Mouse (Mus musculus): Measurements from ENCODE around the gene Gas2. TPM values are rescaled to one million over a fixed set of nuclear protein-coding genes. Genes with fewer than 3 reads are reported as not detected.

The Gas2 gene
- polyA plus RNA-seq, 1 experiment from 2014 or later, result 12.3 TPM

- Histone ChIP-seq H3K27me3 (replicated peaks; ENCODE audit: control insufficient read depth, insufficient read depth, low read length) (no peaks in the 10 kb centered on the region), H3K9me3 (ENCODE audit: control insufficient read depth, low read length) (no peaks in the 10 kb centered on the region), H3K27ac (ENCODE audit: low read depth, low read length) (no peak overlapping the region), H3K4me1 (ENCODE audit: control insufficient read depth, insufficient read depth, low read depth, low read length) (no peaks in the 10 kb centered on the region), H3K36me3 (ENCODE audit: control insufficient read depth, insufficient read depth, low read length) (no peaks in the 10 kb centered on the region), H3K4me2 (ENCODE audit: low read length) (no peak overlapping the region), H3K9ac (ENCODE audit: low read depth, low read length) (no peak overlapping the region), H3K4me3 (ENCODE audit: low read length) (no peak overlapping the region)
- ATAC-seq, result no peak
These were observed 14.5 kb downstream of the Gas2 start for GRCm38 (mm10) chr7:51876316-51876715.

GRCm38 (mm10) chr7:51878730-51879129 is 16.9 kb downstream of the Gas2 start:
- 3% methylated on average over 8 of the region's 8 CpGs for WGBS
- no peaks in the 10 kb centered on the region for H3K4me1 ChIP-seq (ENCODE audit: control insufficient read depth, insufficient read depth, low read depth, low read length)
- H3K27me3 ChIP-seq (replicated peaks; ENCODE audit: control insufficient read depth, insufficient read depth, low read length), result no peaks in the 10 kb centered on the region
- peak overlapping the region; percentile 83 for H3K27ac ChIP-seq (ENCODE audit: low read depth, low read length)
- no peak for ATAC-seq
- H3K9ac ChIP-seq (ENCODE audit: low read depth, low read length), result peak overlapping the region; percentile 79
- H3K36me3 ChIP-seq (ENCODE audit: control insufficient read depth, insufficient read depth, low read length), result no peaks in the 10 kb centered on the region
- H3K9me3 ChIP-seq (ENCODE audit: control insufficient read depth, low read length), result no peaks in the 10 kb centered on the region
- H3K4me2 ChIP-seq (ENCODE audit: low read length), result peak overlapping the region; percentile 64
- peak overlapping the region; percentile 52 for H3K4me3 ChIP-seq (ENCODE audit: low read length)

- Histone ChIP-seq H3K36me3 (ENCODE audit: control insufficient read depth, insufficient read depth, low read length) (no peaks in the 10 kb centered on the region), H3K4me2 (ENCODE audit: low read length) (peak overlapping the region; percentile 64), H3K4me3 (ENCODE audit: low read length) (peak overlapping the region; percentile 52), H3K4me1 (ENCODE audit: control insufficient read depth, insufficient read depth, low read depth, low read length) (no peaks in the 10 kb centered on the region), H3K27me3 (replicated peaks; ENCODE audit: control insufficient read depth, insufficient read depth, low read length) (no peaks in the 10 kb centered on the region), H3K9ac (ENCODE audit: low read depth, low read length) (peak overlapping the region; percentile 79), H3K27ac (ENCODE audit: low read depth, low read length) (peak overlapping the region; percentile 83), H3K9me3 (ENCODE audit: control insufficient read depth, low read length) (no peaks in the 10 kb centered on the region)
- peak; percentile 99 for ATAC-seq
- WGBS, result under 1% methylated on average over 17 of the region's 17 CpGs
These were observed 17.4 kb downstream of the Gas2 start for GRCm38 (mm10) chr7:51879136-51879723.

- ATAC-seq, result no peak
- Histone ChIP-seq H3K36me3 (ENCODE audit: control insufficient read depth, insufficient read depth, low read length) (no peaks in the 10 kb centered on the region), H3K4me2 (ENCODE audit: low read length) (no peak overlapping the region), H3K4me3 (ENCODE audit: low read length) (no peak overlapping the region), H3K4me1 (ENCODE audit: control insufficient read depth, insufficient read depth, low read depth, low read length) (no peaks in the 10 kb centered on the region), H3K27ac (ENCODE audit: low read depth, low read length) (no peak overlapping the region), H3K9me3 (ENCODE audit: control insufficient read depth, low read length) (no peaks in the 10 kb centered on the region), H3K27me3 (replicated peaks; ENCODE audit: control insufficient read depth, insufficient read depth, low read length) (no peaks in the 10 kb centered on the region), H3K9ac (ENCODE audit: low read depth, low read length) (no peak overlapping the region)
- 88% methylated on average over 4 of the region's 4 CpGs for WGBS
These were observed 18.3 kb downstream of the Gas2 start for GRCm38 (mm10) chr7:51880121-51880520.

GRCm38 (mm10) chr7:51885345-51885744 is 23.5 kb downstream of the Gas2 start:
- H3K4me2 ChIP-seq (ENCODE audit: low read length), result no peak overlapping the region
- WGBS, result 62% methylated on average over 3 of the region's 3 CpGs

GRCm38 (mm10) chr7:51887678-51888567 is 26.1 kb downstream of the Gas2 start:
- Histone ChIP-seq H3K4me3 (ENCODE audit: low read length) (no peak overlapping the region), H3K4me2 (ENCODE audit: low read length) (no peak overlapping the region), H3K27me3 (replicated peaks; ENCODE audit: control insufficient read depth, insufficient read depth, low read length) (no peaks in the 10 kb centered on the region), H3K36me3 (ENCODE audit: control insufficient read depth, insufficient read depth, low read length) (no peaks in the 10 kb centered on the region), H3K4me1 (ENCODE audit: control insufficient read depth, insufficient read depth, low read depth, low read length) (no peaks in the 10 kb centered on the region), H3K9ac (ENCODE audit: low read depth, low read length) (no peak overlapping the region), H3K27ac (ENCODE audit: low read depth, low read length) (no peak overlapping the region), H3K9me3 (ENCODE audit: control insufficient read depth, low read length) (no peaks in the 10 kb centered on the region)
- ATAC-seq, result no peak
- 84% methylated on average over 11 of the region's 11 CpGs for WGBS

More at GRCm38 (mm10) chr7:51885345-51885744, 23.5 kb downstream of the Gas2 start:
- Histone ChIP-seq H3K9ac (ENCODE audit: low read depth, low read length) (no peak overlapping the region), H3K4me1 (ENCODE audit: control insufficient read depth, insufficient read depth, low read depth, low read length) (no peaks in the 10 kb centered on the region), H3K4me3 (ENCODE audit: low read length) (no peak overlapping the region), H3K27ac (ENCODE audit: low read depth, low read length) (no peak overlapping the region), H3K9me3 (ENCODE audit: control insufficient read depth, low read length) (no peaks in the 10 kb centered on the region), H3K36me3 (ENCODE audit: control insufficient read depth, insufficient read depth, low read length) (no peaks in the 10 kb centered on the region), H3K27me3 (replicated peaks; ENCODE audit: control insufficient read depth, insufficient read depth, low read length) (no peaks in the 10 kb centered on the region)
- no peak for ATAC-seq

GRCm38 (mm10) chr7:51889601-51890000 is 27.8 kb downstream of the Gas2 start:
- H3K27ac ChIP-seq (ENCODE audit: low read depth, low read length), result no peak overlapping the region
- no peak overlapping the region for H3K4me3 ChIP-seq (ENCODE audit: low read length)
- no peak overlapping the region for H3K9ac ChIP-seq (ENCODE audit: low read depth, low read length)
- WGBS, result 91% methylated on average over 7 of the region's 7 CpGs
- no peaks in the 10 kb centered on the region for H3K4me1 ChIP-seq (ENCODE audit: control insufficient read depth, insufficient read depth, low read depth, low read length)
- ATAC-seq, result no peak
- H3K9me3 ChIP-seq (ENCODE audit: control insufficient read depth, low read length), result no peaks in the 10 kb centered on the region
- H3K36me3 ChIP-seq (ENCODE audit: control insufficient read depth, insufficient read depth, low read length), result no peaks in the 10 kb centered on the region
- H3K4me2 ChIP-seq (ENCODE audit: low read length), result no peak overlapping the region
- H3K27me3 ChIP-seq (replicated peaks; ENCODE audit: control insufficient read depth, insufficient read depth, low read length), result no peaks in the 10 kb centered on the region

- no peak overlapping the region for H3K4me2 ChIP-seq (ENCODE audit: low read length)
- H3K27ac ChIP-seq (ENCODE audit: low read depth, low read length), result no peak overlapping the region
- H3K4me3 ChIP-seq (ENCODE audit: low read length), result no peak overlapping the region
- no peaks in the 10 kb centered on the region for H3K36me3 ChIP-seq (ENCODE audit: control insufficient read depth, insufficient read depth, low read length)
- no peak for ATAC-seq
- no peak overlapping the region for H3K9ac ChIP-seq (ENCODE audit: low read depth, low read length)
- no peaks in the 10 kb centered on the region for H3K4me1 ChIP-seq (ENCODE audit: control insufficient read depth, insufficient read depth, low read depth, low read length)
- WGBS, result 91% methylated on average over 1 of the region's 1 CpGs
- H3K27me3 ChIP-seq (replicated peaks; ENCODE audit: control insufficient read depth, insufficient read depth, low read length), result no peaks in the 10 kb centered on the region
- no peaks in the 10 kb centered on the region for H3K9me3 ChIP-seq (ENCODE audit: control insufficient read depth, low read length)
These were observed 30.6 kb downstream of the Gas2 start for GRCm38 (mm10) chr7:51892224-51892965.

GRCm38 (mm10) chr7:51893008-51893407 is 31.2 kb downstream of the Gas2 start:
- no peak for ATAC-seq
- H3K9me3 ChIP-seq (ENCODE audit: control insufficient read depth, low read length), result no peaks in the 10 kb centered on the region
- H3K27ac ChIP-seq (ENCODE audit: low read depth, low read length), result no peak overlapping the region
- H3K9ac ChIP-seq (ENCODE audit: low read depth, low read length), result no peak overlapping the region
- no peak overlapping the region for H3K4me3 ChIP-seq (ENCODE audit: low read length)
- H3K4me1 ChIP-seq (ENCODE audit: control insufficient read depth, insufficient read depth, low read depth, low read length), result no peaks in the 10 kb centered on the region
- H3K36me3 ChIP-seq (ENCODE audit: control insufficient read depth, insufficient read depth, low read length), result no peaks in the 10 kb centered on the region
- no peaks in the 10 kb centered on the region for H3K27me3 ChIP-seq (replicated peaks; ENCODE audit: control insufficient read depth, insufficient read depth, low read length)
- 82% methylated on average over 4 of the region's 4 CpGs for WGBS
- H3K4me2 ChIP-seq (ENCODE audit: low read length), result no peak overlapping the region

Data from hindbrain, embryonic 16.5 days (tissue).